Mouse (Mus musculus): ENCODE results near the gene Madd. TPM values are rescaled to one million over a fixed set of nuclear protein-coding genes. Genes with fewer than 3 reads are reported as not detected.

Madd gene
- polyA plus RNA-seq (2017; shearing (Covaris generic)) = 100 to 1,000 TPM in 1 of 2 experiments, 10 to 100 TPM in 1; 81.4 to 127 TPM

DNA sequence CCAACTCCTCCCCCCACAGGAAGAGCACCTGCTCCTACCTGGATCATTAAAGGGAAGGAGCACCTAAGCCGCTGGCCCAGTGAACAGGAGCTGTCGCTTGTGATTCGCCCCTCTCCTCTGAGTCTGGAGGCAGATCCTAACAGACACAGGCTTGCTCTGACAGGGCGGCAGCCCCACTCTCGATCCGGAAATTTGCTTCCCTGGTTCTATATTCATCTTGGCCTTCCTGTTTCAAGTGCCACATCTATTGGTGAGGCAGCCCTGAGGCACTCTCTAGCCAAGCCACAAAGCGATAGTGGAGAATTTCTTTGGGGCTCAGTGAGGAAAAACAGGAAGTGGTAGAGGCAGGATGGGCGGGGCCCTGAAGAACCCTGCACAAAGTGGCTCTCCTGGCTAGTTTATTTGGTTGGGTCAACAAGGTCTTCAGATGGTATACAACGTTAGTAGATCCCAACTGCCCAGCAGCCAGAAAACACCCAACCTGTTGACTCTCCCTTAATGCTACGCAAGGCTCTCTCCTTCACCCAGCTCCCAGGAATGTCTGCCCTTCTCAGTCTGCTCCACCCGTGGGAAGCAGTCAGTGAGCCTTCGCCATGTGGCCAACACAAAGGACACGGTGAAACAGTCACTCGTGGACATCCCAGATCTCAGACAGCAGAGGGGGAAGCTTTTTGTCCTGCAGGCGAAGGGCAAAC is at the start of gene Madd:
Madd (minus strand) TSS at position 127 of the 695 bp plus-strand sequence.

DNA sequence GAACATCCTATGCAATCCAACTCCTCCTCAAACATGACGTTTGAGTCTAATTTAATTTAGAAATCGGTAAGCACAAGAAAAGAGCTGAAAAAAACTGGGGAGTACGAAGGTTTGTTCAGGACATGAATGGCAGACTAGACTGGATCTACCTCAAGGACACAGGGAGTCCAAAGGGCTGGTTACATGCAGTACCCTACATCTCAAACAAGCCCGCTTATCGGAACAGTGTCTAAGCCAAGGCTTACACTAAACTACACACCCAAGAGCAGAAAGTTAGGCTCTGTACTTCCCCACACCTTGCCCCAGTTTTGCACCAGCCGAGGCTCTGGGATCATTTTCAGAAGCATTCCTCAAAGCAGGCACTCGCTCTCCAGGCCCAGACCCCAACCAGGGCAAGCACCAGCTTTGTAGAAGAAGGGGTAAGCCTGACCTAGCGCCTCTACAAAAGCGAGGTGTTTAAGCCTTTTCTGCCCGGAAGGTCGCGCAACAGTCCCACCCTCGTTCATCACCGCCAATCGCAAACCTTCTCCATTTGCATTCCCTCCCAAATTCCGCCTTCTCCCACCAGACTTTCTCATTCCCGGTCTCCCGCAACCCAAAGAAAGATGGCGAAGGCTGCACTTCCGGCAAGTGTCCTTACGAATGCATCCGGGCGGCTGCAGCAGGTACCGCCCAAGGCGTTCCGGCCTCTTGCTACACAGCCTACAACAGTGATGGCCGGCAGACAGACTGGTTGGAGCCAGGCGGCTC is 18.8 kb upstream of the Madd start, which contains the start of the genes Nr1h3 and Acp2:
Nr1h3 (minus strand) TSS at position 613 of the 750 bp plus-strand sequence.
Acp2 (plus strand) TSS at position 664 of the 750 bp plus-strand sequence.

GRCm38 (mm10) chr2:91117585-91118275 is 65.9 kb downstream of the Madd start, which contains the start of gene Mybpc3:
Gene Mybpc3, plus strand, starts transcription at chr2:91118144.

Other genes with a start within 250 kb of the Madd start
- 100 to 1,000 TPM in 1 of 2 experiments, 10 to 100 TPM in 1; 91.9 to 107 TPM for gene Celf1, start 243.5 kb downstream of the Madd start, polyA plus RNA-seq (2017; shearing (Covaris generic))
- gene Rapsn, start 148.2 kb downstream of the Madd start, polyA plus RNA-seq (2017; shearing (Covaris generic)) = 10 to 100 TPM in 1 of 2 experiments, 1 to 10 TPM in 1; 3.4 to 17.6 TPM
- 100 to 1,000 TPM; 283 to 308 TPM for gene Psmc3, start 129.8 kb downstream of the Madd start, polyA plus RNA-seq (2017; shearing (Covaris generic))
- gene Slc39a13, start 113.4 kb downstream of the Madd start, polyA plus RNA-seq (2017; shearing (Covaris generic)) = 10 to 100 TPM; 24.0 to 35.7 TPM
- 1 to 10 TPM; 2.5 to 7.1 TPM for gene Spi1, start 101.4 kb downstream of the Madd start, polyA plus RNA-seq (2017; shearing (Covaris generic))
- gene Mybpc3, start 65.7 kb downstream of the Madd start, polyA plus RNA-seq (2017; shearing (Covaris generic)) = under 1 TPM; 0.05 to 0.12 TPM
- gene Nr1h3, start 19.0 kb upstream of the Madd start, polyA plus RNA-seq (2017; shearing (Covaris generic)) = 1 to 10 TPM; 2.8 to 3.9 TPM
- 10 to 100 TPM; 12.4 to 14.5 TPM for gene Acp2, start 19.0 kb upstream of the Madd start, polyA plus RNA-seq (2017; shearing (Covaris generic))
- 10 to 100 TPM; 69.9 to 75.5 TPM for gene Ddb2, start 53.1 kb upstream of the Madd start, polyA plus RNA-seq (2017; shearing (Covaris generic))
- gene Pacsin3, start 72.1 kb upstream of the Madd start, polyA plus RNA-seq (2017; shearing (Covaris generic)) = under 1 TPM; 0.29 to 0.49 TPM
- gene Arfgap2, start 81.1 kb upstream of the Madd start, polyA plus RNA-seq (2017; shearing (Covaris generic)) = 100 to 1,000 TPM in 1 of 2 experiments, 10 to 100 TPM in 1; 95.9 to 121 TPM